Mouse (Mus musculus) bone marrow macrophage, adult 2 months (primary cell): ENCODE data around the gene Slc1a5. TPM values are rescaled to one million over a fixed set of nuclear protein-coding genes. Genes with fewer than 3 reads are reported as not detected.

Experiments
- H3K27ac ChIP-seq: 2 replicates; pipeline ENCODE4 v1.5.1; 2012; ENCODE audit warnings: low read depth, low read length; ENCODE audit not compliant: insufficient read depth
- H3K4me1 ChIP-seq: 2 replicates; pipeline ENCODE4 v1.6.1; 2012; ENCODE audit warnings: low read length; ENCODE audit not compliant: control insufficient read depth, insufficient read depth
- H3K4me3 ChIP-seq: 2 replicates; pipeline ENCODE4 v1.5.1; 2012; ENCODE audit warnings: mild to moderate bottlenecking, low read length, moderate library complexity; ENCODE audit not compliant: insufficient read depth
- CTCF ChIP-seq: IDR thresholded peaks from 2 replicates; pipeline ENCODE4 v1.5.1; 2012; ENCODE audit warnings: low read depth, mild to moderate bottlenecking, low read length, moderate library complexity
- POLR2A ChIP-seq: IDR thresholded peaks from 2 replicates; pipeline ENCODE4 v1.6.1; 2012; ENCODE audit warnings: mild to moderate bottlenecking, low read depth, low read length, borderline replicate concordance
- polyA plus RNA-seq: library from polyadenylated mRNA; stranded (reverse); fragments of >200 nt; gene quantifications from 2 replicates; pipeline ENCODE4 v1.2.4, GENCODE M21; 2012; ENCODE audit not compliant: missing spikeins, insufficient read depth, insufficient read length

Slc1a5 gene
- polyA plus RNA-seq, 1 experiment, result 25.0 TPM

DNA sequence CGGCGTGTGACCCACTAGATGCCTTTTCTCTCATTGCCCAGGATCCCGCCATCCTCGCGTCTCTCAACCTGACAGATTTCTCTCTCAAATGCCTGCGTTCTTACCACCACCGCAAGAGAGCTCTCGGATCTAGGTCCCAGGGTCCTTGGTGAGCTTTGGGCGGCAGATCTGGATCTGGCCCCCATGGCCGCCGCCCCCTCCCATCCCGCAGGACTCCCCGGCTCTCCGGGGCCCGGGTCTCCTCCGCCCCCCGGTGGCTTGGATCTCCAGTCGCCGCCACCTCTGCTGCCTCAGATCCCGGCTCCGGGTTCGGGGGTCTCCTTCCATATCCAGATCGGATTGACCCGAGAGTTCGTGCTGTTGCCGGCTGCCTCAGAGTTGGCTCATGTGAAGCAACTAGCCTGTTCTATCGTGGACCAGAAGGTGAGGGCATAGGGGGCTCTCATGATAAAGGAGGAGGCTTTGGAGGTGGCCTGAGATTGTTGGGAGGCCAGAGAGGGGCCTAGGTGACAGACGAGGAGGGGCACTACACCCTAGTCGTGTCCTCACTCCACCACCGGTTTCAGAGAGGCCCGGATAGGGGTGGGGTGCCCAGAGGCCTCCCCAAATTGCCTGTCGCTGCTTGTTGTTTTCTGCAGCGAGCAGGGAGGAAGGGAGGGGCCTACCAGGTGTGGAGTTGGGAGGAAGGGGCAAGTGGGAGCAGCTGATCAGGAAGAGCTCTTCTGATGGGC lies 62.5 kb downstream of the Slc1a5 start:
- peaks cover 25% of the 10 kb centered on the region for H3K4me1 ChIP-seq
- H3K4me3 ChIP-seq, result peak overlapping the region; percentile 85
- no peak overlapping the region for H3K27ac ChIP-seq
- no peak for TF ChIP-seq POLR2A
- no peak for TF ChIP-seq CTCF

DNA sequence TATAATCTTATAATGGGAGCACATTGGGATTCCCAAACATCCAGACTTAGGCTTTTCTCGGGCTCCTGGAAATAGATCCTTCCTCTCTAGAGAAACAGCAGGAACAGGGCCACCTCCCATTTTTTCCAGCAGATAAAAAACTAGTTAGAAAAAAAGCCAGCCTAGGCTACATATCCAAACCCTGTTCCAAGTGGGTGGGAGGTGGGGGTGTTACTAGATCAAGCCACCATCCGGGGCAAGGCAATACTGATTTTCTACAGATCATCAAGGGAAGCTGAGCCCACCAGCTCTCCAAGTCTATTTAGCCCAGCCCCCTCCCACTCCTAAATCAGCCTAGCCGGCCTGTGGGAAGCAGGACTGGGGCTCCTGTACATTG lies 63.5 kb downstream of the Slc1a5 start:
- no peak overlapping the region for H3K27ac ChIP-seq
- no peak for TF ChIP-seq CTCF
- TF ChIP-seq POLR2A, result no peak
- no peak overlapping the region for H3K4me3 ChIP-seq
- H3K4me1 ChIP-seq, result peaks cover 25% of the 10 kb centered on the region

DNA sequence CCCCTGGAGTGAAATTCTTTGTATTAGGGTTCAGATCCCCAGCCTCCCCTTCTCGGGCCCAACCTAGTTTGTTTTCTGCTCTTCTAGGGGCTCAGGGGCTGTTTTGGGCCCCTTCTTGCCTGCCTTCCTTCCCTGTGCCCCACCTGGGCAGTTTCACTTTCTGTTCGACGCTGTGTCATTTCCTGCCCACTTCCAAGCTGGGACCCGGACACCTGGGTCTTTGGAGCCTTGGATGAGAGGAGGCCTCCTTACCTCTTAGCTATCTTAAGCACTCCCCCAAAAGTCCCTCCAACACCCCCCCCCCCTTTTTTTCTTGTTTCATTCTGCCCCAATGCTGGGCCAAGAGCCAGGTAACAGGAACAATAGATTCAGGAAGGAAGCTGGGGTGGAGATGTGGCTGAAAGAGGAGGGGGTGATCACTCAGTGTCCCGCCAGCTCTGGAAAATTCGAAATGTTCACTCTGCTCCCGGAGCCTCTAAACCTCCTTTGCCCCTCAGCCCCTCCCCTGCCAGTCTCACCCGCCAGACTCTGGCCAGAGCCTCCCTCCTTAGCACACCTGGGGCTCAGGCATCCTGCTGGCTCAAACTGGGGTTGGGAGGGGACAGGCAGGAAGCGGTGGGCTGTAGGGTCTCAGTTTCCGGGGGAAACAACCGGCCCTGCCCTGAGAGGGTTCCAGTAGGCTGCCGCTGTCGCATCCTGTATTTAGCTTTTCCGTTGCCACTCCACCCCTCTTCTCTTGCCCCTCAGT lies 64.1 kb downstream of the Slc1a5 start:
- H3K27ac ChIP-seq, result no peak overlapping the region
- peaks cover 25% of the 10 kb centered on the region for H3K4me1 ChIP-seq
- TF ChIP-seq CTCF, result no peak
- no peak overlapping the region for H3K4me3 ChIP-seq

DNA sequence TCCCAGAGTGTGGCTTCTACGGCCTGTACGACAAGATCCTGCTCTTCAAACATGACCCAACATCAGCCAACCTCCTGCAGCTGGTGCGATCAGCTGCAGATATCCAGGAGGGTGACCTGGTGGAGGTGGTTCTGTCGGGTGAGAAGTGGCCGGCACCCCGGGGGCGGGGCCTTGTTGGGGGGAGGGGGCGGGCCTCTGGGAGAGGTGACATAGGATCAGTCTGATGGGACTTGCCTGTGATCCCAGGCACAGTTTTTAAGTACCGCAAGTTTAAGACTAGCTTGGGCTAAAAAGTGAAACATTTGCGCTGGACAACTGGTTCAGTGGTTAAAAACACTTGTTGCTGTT lies 64.7 kb downstream of the Slc1a5 start:
- Histone ChIP-seq H3K27ac (no peak overlapping the region), H3K4me1 (peaks cover 25% of the 10 kb centered on the region), H3K4me3 (no peak overlapping the region)
- TF ChIP-seq CTCF (no peak), POLR2A (no peak)

DNA sequence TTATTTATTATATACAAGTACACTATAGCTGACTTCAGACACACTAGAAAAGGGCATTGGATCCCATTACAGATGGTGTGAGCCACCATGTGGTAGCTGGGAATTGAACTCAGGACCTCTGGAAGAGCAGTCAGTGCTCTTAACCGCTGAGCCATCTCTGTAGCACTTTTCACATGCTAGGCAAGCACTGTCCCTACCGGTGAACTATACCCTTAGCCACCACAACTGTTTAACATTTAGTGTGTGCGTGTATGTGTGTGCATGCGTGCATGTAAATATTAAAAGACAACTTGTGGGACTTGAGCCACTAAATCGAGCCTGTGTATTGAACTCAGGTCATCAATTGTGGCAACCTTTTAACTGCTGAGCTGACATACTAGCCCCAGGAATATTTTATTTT lies 65.6 kb downstream of the Slc1a5 start:
- no peak overlapping the region for H3K4me3 ChIP-seq
- TF ChIP-seq CTCF, result no peak
- TF ChIP-seq POLR2A, result no peak
- H3K27ac ChIP-seq, result no peak overlapping the region
- H3K4me1 ChIP-seq, result peaks cover 15% of the 10 kb centered on the region

DNA sequence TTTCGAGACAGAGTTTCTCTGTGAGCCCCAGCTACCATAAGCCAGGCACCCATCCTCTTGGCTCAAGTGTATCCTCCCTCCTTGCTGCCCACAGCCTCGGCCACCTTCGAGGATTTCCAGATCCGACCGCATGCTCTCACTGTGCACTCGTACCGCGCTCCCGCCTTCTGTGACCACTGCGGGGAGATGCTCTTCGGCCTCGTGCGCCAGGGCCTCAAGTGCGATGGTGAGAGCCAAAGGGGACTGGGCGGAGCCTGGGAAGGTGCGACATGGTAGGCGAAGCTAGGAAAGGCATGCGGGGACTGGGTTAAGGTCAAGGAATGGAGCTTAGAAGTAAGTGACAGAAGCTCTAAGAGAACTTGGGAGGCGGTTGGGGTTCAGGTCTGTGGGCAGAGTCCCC lies 66.4 kb downstream of the Slc1a5 start:
- peaks cover 8% of the 10 kb centered on the region for H3K4me1 ChIP-seq
- H3K27ac ChIP-seq, result no peak overlapping the region
- no peak for TF ChIP-seq POLR2A
- TF ChIP-seq CTCF, result no peak
- H3K4me3 ChIP-seq, result no peak overlapping the region

Other genes starting within 250 kb of the Slc1a5 start
- gene Arhgap35, start 166.3 kb upstream of the Slc1a5 start, polyA plus RNA-seq, result 4.8 and 5.4 TPM in 2 replicates
- not detected in 2 replicates for gene Ceacam15, start 105.6 kb upstream of the Slc1a5 start, polyA plus RNA-seq
- not detected in 2 replicates for gene Ceacam9, start 59.4 kb upstream of the Slc1a5 start, polyA plus RNA-seq
- 286 and 287 TPM in 2 replicates for gene Ap2s1, start 42.9 kb upstream of the Slc1a5 start, polyA plus RNA-seq
- gene Strn4, start 34.5 kb downstream of the Slc1a5 start, polyA plus RNA-seq, result 56.6 and 58.1 TPM in 2 replicates
- gene Fkrp, start 35.4 kb downstream of the Slc1a5 start, polyA plus RNA-seq, result 21.9 and 25.1 TPM in 2 replicates
- 9.8 and 11.2 TPM in 2 replicates for gene Prkd2, start 61.6 kb downstream of the Slc1a5 start, polyA plus RNA-seq
- gene Dact3, start 94.0 kb downstream of the Slc1a5 start, polyA plus RNA-seq, result 1.2 and 1.3 TPM in 2 replicates
- not detected in 2 replicates for gene Gng8, start 110.4 kb downstream of the Slc1a5 start, polyA plus RNA-seq
- gene Ptgir, start 125.2 kb downstream of the Slc1a5 start, polyA plus RNA-seq, result 5.5 and 5.6 TPM in 2 replicates
- 373 and 387 TPM in 2 replicates for gene Calm3, start 142.8 kb downstream of the Slc1a5 start, polyA plus RNA-seq
- not detected in 2 replicates for gene Pnmal2, start 163.3 kb downstream of the Slc1a5 start, polyA plus RNA-seq
- not detected in 2 replicates for gene Pnmal1, start 178.3 kb downstream of the Slc1a5 start, polyA plus RNA-seq
- 0.16 TPM in 1 of 2 replicates, not detected in the other for gene Gm42372, start 201.7 kb downstream of the Slc1a5 start, polyA plus RNA-seq
- not detected in 2 replicates for gene Ccdc8, start 211.4 kb downstream of the Slc1a5 start, polyA plus RNA-seq
- 70.7 and 83.1 TPM in 2 replicates for gene Ppp5c, start 246.6 kb downstream of the Slc1a5 start, polyA plus RNA-seq